Mouse (Mus musculus): ENCODE measurements around the gene Ttyh3. TPM values are rescaled to one million over a fixed set of nuclear protein-coding genes. Genes with fewer than 3 reads are reported as not detected.

The Ttyh3 gene
- total RNA-seq, 1 experiment = 18.6 TPM

GRCm38 (mm10) chr5:140636316-140637057 is 12.3 kb downstream of the Ttyh3 start:
- Histone ChIP-seq H3K36me3 (ENCODE audit: control insufficient read depth, insufficient read depth, low read length, poor library complexity, severe bottlenecking) (no peaks in the 10 kb centered on the region; the same call in 1 of the 2 replicates), H3K9me3 (ENCODE audit: control insufficient read depth, insufficient read depth, low read depth, low read length) (no peaks in the 10 kb centered on the region), H3K4me1 (ENCODE audit: control insufficient read depth in 2 of 2, insufficient read depth in 2 of 2, low read length in 2 of 2, poor library complexity in 1 of 2) (peaks cover 0 to 3% of the 10 kb centered on the region in 2 experiments; a peak in 1 of 4 replicates), H3K27ac (ENCODE audit: insufficient read depth, low read depth, low read length, poor library complexity, severe bottlenecking) (no peak overlapping the region), H3K4me3 (ENCODE audit: insufficient read depth in 1 of 2, low read depth in 1 of 2, low read length in 2 of 2, poor library complexity in 1 of 2, severe bottlenecking in 1 of 2) (no peak overlapping the region), H3K9ac (ENCODE audit: insufficient read depth, low read depth, low read length, poor library complexity, severe bottlenecking) (no peak overlapping the region)
- DNase-seq (ENCODE audit: low read depth, low spot score) = no peak
- no peak for TF ChIP-seq MAFK (IDR thresholded peaks at IDR 0.05; ENCODE audit: insufficient read depth, low read depth, low read length)
- in situ Hi-C loops (cut with MboI; ENCODE audit: low sequenced_read_pairs in 2 of 2, unreplicated experiment in 2 of 2) = no loop called here

GRCm38 (mm10) chr5:140634798-140635722 is 13.8 kb downstream of the Ttyh3 start:
- in situ Hi-C loops (cut with MboI; ENCODE audit: low sequenced_read_pairs in 2 of 2, unreplicated experiment in 2 of 2) = no loop called here
- Histone ChIP-seq H3K4me1 (ENCODE audit: control insufficient read depth in 2 of 2, insufficient read depth in 2 of 2, low read length in 2 of 2, poor library complexity in 1 of 2) (peaks cover 0 to 3% of the 10 kb centered on the region in 2 experiments; a peak in 1 of 4 replicates), H3K36me3 (ENCODE audit: control insufficient read depth, insufficient read depth, low read length, poor library complexity, severe bottlenecking) (no peaks in the 10 kb centered on the region; the same call in 1 of the 2 replicates), H3K9ac (ENCODE audit: insufficient read depth, low read depth, low read length, poor library complexity, severe bottlenecking) (no peak overlapping the region), H3K4me3 (ENCODE audit: insufficient read depth in 1 of 2, low read depth in 1 of 2, low read length in 2 of 2, poor library complexity in 1 of 2, severe bottlenecking in 1 of 2) (no peak overlapping the region), H3K9me3 (ENCODE audit: control insufficient read depth, insufficient read depth, low read depth, low read length) (no peaks in the 10 kb centered on the region), H3K27ac (ENCODE audit: insufficient read depth, low read depth, low read length, poor library complexity, severe bottlenecking) (no peak overlapping the region)
- TF ChIP-seq ZC3H11A (IDR thresholded peaks at IDR 0.05; ENCODE audit: borderline replicate concordance, low read depth, low read length) = no peak
- no peak for TF ChIP-seq CHD2 (IDR thresholded peaks at IDR 0.05; ENCODE audit: low read depth, low read length)
- no peak for TF ChIP-seq MAFK (IDR thresholded peaks at IDR 0.05; ENCODE audit: insufficient read depth, low read depth, low read length)
- TF ChIP-seq ZNF384 (IDR thresholded peaks at IDR 0.05; ENCODE audit: low read depth, low read length) = no peak
- no peak for TF ChIP-seq HCFC1 (IDR thresholded peaks at IDR 0.05; ENCODE audit: borderline replicate concordance, insufficient read depth, low read length)
- DNase-seq (ENCODE audit: low read depth, low spot score) = no peak

GRCm38 (mm10) chr5:140633432-140633831 is 15.4 kb downstream of the Ttyh3 start:
- Histone ChIP-seq H3K36me3 (ENCODE audit: control insufficient read depth, insufficient read depth, low read length, poor library complexity, severe bottlenecking) (no peaks in the 10 kb centered on the region; the same call in 1 of the 2 replicates), H3K4me1 (ENCODE audit: control insufficient read depth in 2 of 2, insufficient read depth in 2 of 2, low read length in 2 of 2, poor library complexity in 1 of 2) (peaks cover 0 to 3% of the 10 kb centered on the region in 2 experiments; a peak in 1 of 4 replicates), H3K27ac (ENCODE audit: insufficient read depth, low read depth, low read length, poor library complexity, severe bottlenecking) (no peak overlapping the region), H3K9ac (ENCODE audit: insufficient read depth, low read depth, low read length, poor library complexity, severe bottlenecking) (no peak overlapping the region), H3K4me3 (ENCODE audit: insufficient read depth in 1 of 2, low read depth in 1 of 2, low read length in 2 of 2, poor library complexity in 1 of 2, severe bottlenecking in 1 of 2) (no peak overlapping the region), H3K9me3 (ENCODE audit: control insufficient read depth, insufficient read depth, low read depth, low read length) (no peaks in the 10 kb centered on the region)
- no peak for TF ChIP-seq HCFC1 (IDR thresholded peaks at IDR 0.05; ENCODE audit: borderline replicate concordance, insufficient read depth, low read length)
- TF ChIP-seq ZC3H11A (IDR thresholded peaks at IDR 0.05; ENCODE audit: borderline replicate concordance, low read depth, low read length) = no peak
- no peak for TF ChIP-seq ZNF384 (IDR thresholded peaks at IDR 0.05; ENCODE audit: low read depth, low read length)
- TF ChIP-seq CHD2 (IDR thresholded peaks at IDR 0.05; ENCODE audit: low read depth, low read length) = no peak
- TF ChIP-seq MAFK (IDR thresholded peaks at IDR 0.05; ENCODE audit: insufficient read depth, low read depth, low read length) = no peak
- in situ Hi-C loops (cut with MboI; ENCODE audit: low sequenced_read_pairs in 2 of 2, unreplicated experiment in 2 of 2) = no loop called here
- no peak for DNase-seq (ENCODE audit: low read depth, low spot score)

GRCm38 (mm10) chr5:140628995-140629394 is 19.8 kb downstream of the Ttyh3 start:
- Histone ChIP-seq H3K9me3 (ENCODE audit: control insufficient read depth, insufficient read depth, low read depth, low read length) (no peaks in the 10 kb centered on the region), H3K4me3 (ENCODE audit: insufficient read depth in 1 of 2, low read depth in 1 of 2, low read length in 2 of 2, poor library complexity in 1 of 2, severe bottlenecking in 1 of 2) (no peak overlapping the region), H3K27ac (ENCODE audit: insufficient read depth, low read depth, low read length, poor library complexity, severe bottlenecking) (no peak overlapping the region), H3K4me1 (ENCODE audit: control insufficient read depth in 2 of 2, insufficient read depth in 2 of 2, low read length in 2 of 2, poor library complexity in 1 of 2) (no peaks in the 10 kb centered on the region; a peak in 1 of 4 replicates), H3K36me3 (ENCODE audit: control insufficient read depth, insufficient read depth, low read length, poor library complexity, severe bottlenecking) (peaks cover 6% of the 10 kb centered on the region; the same call in 1 of the 2 replicates), H3K9ac (ENCODE audit: insufficient read depth, low read depth, low read length, poor library complexity, severe bottlenecking) (no peak overlapping the region)
- TF ChIP-seq MAFK (IDR thresholded peaks at IDR 0.05; ENCODE audit: insufficient read depth, low read depth, low read length) (no peak), ZNF384 (IDR thresholded peaks at IDR 0.05; ENCODE audit: low read depth, low read length) (no peak), CHD2 (IDR thresholded peaks at IDR 0.05; ENCODE audit: low read depth, low read length) (no peak), ZC3H11A (IDR thresholded peaks at IDR 0.05; ENCODE audit: borderline replicate concordance, low read depth, low read length) (no peak), HCFC1 (IDR thresholded peaks at IDR 0.05; ENCODE audit: borderline replicate concordance, insufficient read depth, low read length) (no peak)
- in situ Hi-C loops (cut with MboI; ENCODE audit: low sequenced_read_pairs in 2 of 2, unreplicated experiment in 2 of 2) = no loop called here
- DNase-seq (ENCODE audit: low read depth, low spot score) = no peak
